Mouse (Mus musculus) spleen, postnatal 14 days (tissue): ENCODE measurements around the gene Tmed3.
A peak's percentile ranks its signal among the peaks of the same experiment; 100 is the strongest.

Experiments used
- DNase-seq, 2 experiments: peaks; one replicate each; pipeline ENCODE4 v3.0.0; 2021 to 2022; ENCODE audit warnings: low spot score in 2 of 2

Gene Tmed3

GRCm38 (mm10) chr9:89704265-89705196, at the start of gene Tmed3:
Tmed3 (minus strand) TSS chr9:89705068.
- DNase-seq = peak; percentile 76 to 80

GRCm38 (mm10) chr9:89740041-89740440, 35.2 kb upstream of the Tmed3 start:
- DNase-seq = no peak

GRCm38 (mm10) chr9:89738295-89738694, 33.4 kb upstream of the Tmed3 start, which contains the start of gene Ankrd34c:
Ankrd34c (minus strand) TSS chr9:89738475.
- no peak for DNase-seq

GRCm38 (mm10) chr9:89737888-89738287, 33.0 kb upstream of the Tmed3 start:
- DNase-seq = no peak

- no peak for DNase-seq
Observed at GRCm38 (mm10) chr9:89736932-89737705, 32.3 kb upstream of the Tmed3 start.

- no peak for DNase-seq
Observed at GRCm38 (mm10) chr9:89706906-89707305, 2.0 kb upstream of the Tmed3 start.

- no peak for DNase-seq
Observed at GRCm38 (mm10) chr9:89705197-89705533, 297 bp upstream of the Tmed3 start.

- DNase-seq = no peak
Observed at GRCm38 (mm10) chr9:89700910-89701457, 3.9 kb downstream of the Tmed3 start.

- no peak for DNase-seq
Observed at GRCm38 (mm10) chr9:89695143-89695542, 9.7 kb downstream of the Tmed3 start.

GRCm38 (mm10) chr9:89693670-89694069, 11.2 kb downstream of the Tmed3 start:
- no peak for DNase-seq

GRCm38 (mm10) chr9:89689179-89689578, 15.7 kb downstream of the Tmed3 start:
- DNase-seq = no peak

- DNase-seq = peak in 1 of 2 experiments; percentile 11
Observed at GRCm38 (mm10) chr9:89687503-89688226, 17.2 kb downstream of the Tmed3 start.

GRCm38 (mm10) chr9:89686262-89686661, 18.6 kb downstream of the Tmed3 start:
- no peak for DNase-seq

- no peak for DNase-seq
Observed at GRCm38 (mm10) chr9:89678974-89679373, 25.9 kb downstream of the Tmed3 start.

GRCm38 (mm10) chr9:89674014-89674618, 30.8 kb downstream of the Tmed3 start:
- DNase-seq = peak; percentile 35 to 62

- no peak for DNase-seq
Observed at GRCm38 (mm10) chr9:89673402-89673801, 31.5 kb downstream of the Tmed3 start.

GRCm38 (mm10) chr9:89669878-89670277, 35.0 kb downstream of the Tmed3 start:
- no peak for DNase-seq

GRCm38 (mm10) chr9:89667306-89667942, 37.4 kb downstream of the Tmed3 start:
- no peak for DNase-seq

- DNase-seq = no peak
Observed at GRCm38 (mm10) chr9:89650913-89651312, 54.0 kb downstream of the Tmed3 start.
